Mouse (Mus musculus) liver, embryonic 14.5 days (tissue): ENCODE measurements around the gene Gm10260.

Experiments used
- CTCF ChIP-seq: IDR thresholded peaks from 2 replicates; pipeline ENCODE4 v1.5.1; 2016; ENCODE audit warnings: antibody characterized with exemption, low read depth, control low read depth
- EP300 ChIP-seq: IDR thresholded peaks from 2 replicates; pipeline ENCODE4 v1.6.1; 2016; ENCODE audit warnings: antibody characterized with exemption, low read depth

GRCm38 (mm10) chr13:97724551-97724950, 35.9 kb downstream of the Gm10260 start:
- TF ChIP-seq EP300 = no peak
- TF ChIP-seq CTCF = no peak
